Mouse (Mus musculus) layer of hippocampus, postnatal 10 days (tissue): ENCODE results near the gene Klhl23. TPM values are rescaled to one million over a fixed set of nuclear protein-coding genes. Genes with fewer than 3 reads are reported as not detected.
"Not testable (repeated sequence)": the region's sequence is repeated elsewhere in the genome, so short reads cannot be mapped to it uniquely, and the experiment has no call there.

ENCODE experiments used
- DNase-seq, 2 experiments: peaks; one replicate each; pipeline ENCODE4 v3.0.0; 2021; ENCODE audit warnings: low spot score in 2 of 2
- long read RNA-seq: library from polyadenylated mRNA; stranded (forward); transcript quantifications from one replicate; pipeline ENCODE4 v2.0.0, GENCODE M21; 2023
- total RNA-seq, 2 experiments: library from RNA; stranded (reverse); gene quantifications; 2 replicates each; pipeline ENCODE4 v1.2.3; 2021

The Klhl23 gene
- 10 to 100 TPM; 82.6 to 92.2 TPM for total RNA-seq
- long read RNA-seq, full-length matches to known transcripts = 10 of 94 reads
- long read RNA-seq, partial matches to known transcripts = 7 of 94 reads
- long read RNA-seq, other reads (novel, unspliced or antisense) = 77 of 94 reads

GRCm38 (mm10) chr2:69821711-69822110, at the start of gene Klhl23:
Klhl23 (plus strand) TSS chr2:69821944.
- no peak for DNase-seq

- no peak for DNase-seq
These were observed 48.4 kb upstream of the Klhl23 start for GRCm38 (mm10) chr2:69773331-69773730.

DNA sequence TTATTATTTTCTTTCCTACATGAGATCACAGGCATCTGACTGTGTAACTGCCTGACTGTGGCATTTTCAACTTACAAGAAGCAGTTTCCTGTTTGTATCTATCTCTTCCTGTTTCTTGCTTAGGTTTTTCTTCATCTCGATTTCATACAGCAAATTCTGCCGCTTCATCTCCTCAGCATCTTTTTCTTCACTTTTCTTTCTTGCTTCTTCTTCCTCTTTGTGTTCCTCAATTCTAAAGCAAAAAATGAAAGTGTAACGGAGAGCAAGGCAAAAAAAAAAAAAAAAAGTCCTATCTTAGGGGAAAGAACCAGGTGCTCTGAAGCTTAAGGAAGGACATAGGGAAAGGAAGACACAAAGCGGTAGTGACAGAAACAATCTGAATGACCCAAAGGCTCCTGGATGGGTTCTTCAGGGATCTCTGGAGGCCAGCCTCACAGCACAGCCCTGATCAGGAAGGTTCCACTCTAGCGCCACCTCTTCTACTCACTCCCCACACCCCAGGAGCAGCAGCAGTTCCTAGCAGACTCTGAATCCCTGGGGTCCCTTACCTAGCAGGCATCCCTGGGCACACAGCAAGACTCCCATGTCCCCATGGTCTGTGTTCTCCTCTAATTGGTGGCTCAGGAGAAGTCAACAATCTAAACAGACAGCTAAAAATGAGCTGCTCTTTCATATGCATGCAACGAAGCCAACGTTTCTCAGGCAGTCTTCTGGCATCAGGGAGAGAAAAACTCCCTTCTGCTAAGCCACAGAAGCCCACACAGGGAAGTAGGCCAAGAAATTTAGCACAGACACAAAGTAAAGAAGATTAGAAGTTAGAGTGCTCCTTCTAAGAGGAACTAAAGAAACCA, 43.5 kb upstream of the Klhl23 start:
- peak in 1 of 2 experiments; percentile 27 for DNase-seq

DNA sequence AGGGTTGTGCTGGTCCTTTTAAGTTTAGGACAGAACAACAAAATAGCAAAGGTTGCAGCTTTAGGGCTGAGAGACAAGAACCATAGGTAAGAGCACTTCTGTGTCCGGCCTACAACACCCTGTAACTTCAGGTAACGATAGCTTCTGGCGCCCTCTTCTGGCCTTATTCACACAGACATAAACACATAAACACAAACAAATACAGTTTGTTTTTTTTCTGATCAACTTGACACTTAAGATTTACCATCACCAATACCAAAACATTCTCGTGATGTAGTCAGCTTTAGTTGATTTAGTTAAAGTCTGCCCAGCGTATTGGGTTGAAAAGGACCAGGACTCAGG, 42.9 kb upstream of the Klhl23 start:
- peak in 1 of 2 experiments; percentile 15 for DNase-seq

DNA sequence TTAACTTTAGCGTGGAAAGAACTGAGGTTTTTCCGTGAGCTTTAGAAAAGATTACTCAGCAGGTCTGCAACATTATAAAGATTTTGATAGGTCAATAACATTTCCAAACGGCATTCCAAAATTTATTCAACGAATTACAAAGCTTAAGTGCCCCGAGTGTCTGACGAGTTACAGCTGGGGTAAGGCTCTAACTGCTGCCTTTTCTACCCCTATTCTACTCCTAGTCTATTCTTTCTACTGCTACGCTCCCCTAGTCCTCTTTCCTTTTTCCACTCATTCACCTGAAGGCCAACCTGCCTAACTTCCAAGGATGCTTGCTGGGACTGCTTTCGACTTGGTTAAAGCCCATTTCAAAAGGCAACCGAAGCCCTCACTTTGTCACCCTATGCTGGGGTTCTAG, 32.8 kb upstream of the Klhl23 start:
- DNase-seq = no peak

DNA sequence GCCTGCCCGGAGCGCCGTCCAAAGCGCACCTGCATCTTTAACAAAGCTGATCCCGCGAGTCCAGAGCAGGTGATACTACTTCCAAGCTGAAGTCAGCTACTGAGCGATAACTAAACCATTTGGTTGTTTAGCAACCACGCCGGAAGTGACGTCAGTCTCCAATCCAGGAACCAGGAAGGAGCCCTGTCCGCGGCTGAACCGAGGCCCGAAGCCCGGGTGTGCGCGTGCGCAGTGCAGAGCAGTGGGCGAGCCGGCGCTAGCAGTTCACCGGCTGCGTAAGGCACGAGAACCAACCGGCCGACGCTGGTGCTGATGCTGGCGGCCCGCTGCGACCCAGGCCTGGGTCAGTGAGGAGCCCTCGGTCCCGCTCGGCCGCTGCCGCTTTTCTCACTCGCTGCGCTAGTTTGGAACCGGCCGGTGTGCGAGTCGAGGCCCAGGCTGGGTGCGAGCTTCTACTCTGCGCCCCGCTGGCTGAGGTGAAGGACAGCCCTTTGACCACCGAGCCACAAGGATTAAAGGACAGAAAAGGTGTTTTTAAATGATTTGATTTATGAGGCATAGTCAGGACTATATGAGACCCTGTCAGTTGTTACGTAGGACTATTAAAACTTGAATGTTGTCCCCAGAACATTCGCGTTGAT, 32.2 kb upstream of the Klhl23 start, which contains the start of the genes Ccdc173 and Phospho2:
Gene Ccdc173 (minus strand): TSS at position 147 of the 641 bp plus-strand sequence.
Gene Phospho2 (plus strand): TSS at position 195 of the 641 bp plus-strand sequence.
- DNase-seq = peak; percentile 98

DNA sequence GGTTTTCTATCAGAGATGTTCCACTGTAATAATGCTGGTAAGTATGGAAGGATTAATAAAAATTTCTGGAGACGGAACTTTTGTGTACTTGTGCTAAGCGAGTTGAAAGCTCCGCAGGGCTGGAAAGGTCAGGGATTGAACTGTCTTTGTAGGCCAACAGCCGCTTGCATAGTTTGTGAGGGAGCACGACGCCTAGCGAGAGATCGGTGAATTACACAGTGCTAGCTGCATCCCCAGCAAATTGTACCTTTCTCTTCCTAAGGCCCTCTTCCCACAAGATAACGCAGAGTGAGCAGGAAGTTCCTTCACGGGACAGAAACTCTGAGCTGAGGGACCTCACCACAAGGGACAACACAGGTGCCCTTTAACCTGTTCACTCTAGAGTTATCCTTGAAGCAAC, 31.5 kb upstream of the Klhl23 start:
- peak; percentile 88 for DNase-seq

GRCm38 (mm10) chr2:69790722-69791121, 31.0 kb upstream of the Klhl23 start:
- no peak for DNase-seq

DNA sequence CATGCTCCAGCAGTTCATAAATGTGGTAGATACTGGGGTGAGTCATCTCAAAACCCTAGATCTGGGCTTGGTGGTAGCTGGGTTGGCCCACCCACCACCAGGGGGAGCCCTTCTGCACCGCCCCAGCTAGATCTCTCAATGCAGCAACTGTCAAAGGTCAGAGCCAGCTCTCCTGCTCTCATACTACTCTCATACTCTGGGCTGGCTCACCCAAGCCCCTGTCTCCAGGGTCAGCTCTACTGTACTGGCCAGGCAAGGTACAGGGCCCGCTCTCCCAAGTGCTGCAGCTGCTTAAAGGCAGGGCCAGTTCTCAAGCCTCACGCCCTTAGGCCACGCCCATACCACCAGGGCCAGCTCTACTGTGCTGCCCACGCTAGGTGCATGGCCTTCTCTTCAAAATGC, 18.8 kb upstream of the Klhl23 start:
- DNase-seq = peak; percentile 52 to 72

DNA sequence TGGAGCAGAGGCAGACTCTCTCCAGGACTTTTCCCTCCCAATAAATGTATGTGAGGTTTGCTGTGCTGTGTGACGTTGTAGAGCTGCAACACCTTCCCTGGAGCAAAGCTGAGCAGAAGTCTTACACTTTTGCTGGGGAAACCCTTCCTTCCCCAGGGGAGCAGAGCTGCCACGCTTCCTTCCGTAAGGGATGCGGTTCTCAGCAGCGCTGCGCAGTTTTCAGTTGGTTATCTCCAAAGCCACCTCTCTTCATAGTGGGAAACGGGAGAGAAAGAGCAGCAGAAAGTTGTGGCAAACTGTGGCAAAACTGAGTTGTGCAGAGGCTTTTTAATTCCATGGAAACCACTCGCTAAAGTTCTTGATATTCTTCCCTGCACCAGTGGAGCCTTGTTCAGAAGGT, 18.0 kb upstream of the Klhl23 start:
- no peak for DNase-seq

GRCm38 (mm10) chr2:69804663-69805062, 17.1 kb upstream of the Klhl23 start:
- DNase-seq = not testable (repeated sequence)

DNA sequence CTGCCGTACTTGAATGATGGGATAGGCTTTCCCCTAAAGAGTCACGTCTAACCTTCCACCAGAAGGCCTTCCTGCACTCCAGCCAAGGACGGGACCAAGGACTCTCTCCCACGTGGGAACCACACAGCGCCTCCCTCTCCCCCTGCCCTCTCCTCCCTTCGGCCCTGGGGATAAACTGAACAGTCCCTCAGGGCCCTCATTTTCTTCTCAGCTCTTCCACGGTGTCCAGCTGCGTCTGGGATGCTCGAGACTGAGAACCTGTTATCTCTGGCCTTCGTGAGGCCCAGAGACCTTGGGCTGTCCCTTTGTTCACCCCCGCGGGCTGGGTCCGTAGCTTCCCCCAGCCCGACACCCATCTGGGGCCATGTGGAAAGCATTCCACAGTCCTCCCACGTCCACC, 11.6 kb upstream of the Klhl23 start:
- DNase-seq = no peak

DNA sequence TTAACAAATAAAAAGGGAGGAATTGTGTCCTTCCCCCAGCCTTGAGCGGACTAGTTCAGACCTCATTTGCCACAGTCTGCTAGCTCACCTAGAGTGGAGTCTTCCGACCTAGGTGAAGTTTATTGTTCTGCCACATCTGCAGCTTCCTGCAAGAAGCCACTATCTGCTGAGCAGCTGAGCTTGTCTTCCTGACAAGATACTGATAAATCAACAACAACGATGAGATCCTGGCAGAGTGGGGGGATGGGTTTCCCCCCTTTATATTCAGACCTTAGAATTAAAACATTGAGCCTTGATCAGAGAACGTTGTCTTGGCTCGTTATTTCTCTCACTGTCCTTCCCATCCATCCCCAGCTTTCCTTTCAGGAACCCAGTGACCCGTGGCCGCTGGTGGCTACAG, 10.4 kb upstream of the Klhl23 start:
- not testable (repeated sequence) for DNase-seq

DNA sequence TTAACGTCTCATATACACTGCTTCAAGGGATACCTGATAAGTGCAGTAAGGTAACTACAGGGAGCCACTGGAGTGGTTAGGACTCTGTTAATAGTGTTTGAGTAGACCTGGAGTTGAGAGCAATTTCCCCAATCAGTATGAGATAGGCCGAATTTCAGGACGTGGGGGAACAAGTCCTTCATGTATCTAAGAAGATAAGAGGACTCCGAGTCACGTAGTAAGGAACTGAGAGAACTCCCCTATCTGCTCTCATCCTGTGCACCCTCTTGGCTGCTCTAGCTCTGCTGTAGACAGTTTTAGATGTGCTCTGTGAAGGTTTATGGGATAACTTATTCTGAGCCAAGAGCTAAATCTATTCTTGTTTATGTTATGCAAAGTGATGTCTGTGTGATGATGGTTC, 5.2 kb upstream of the Klhl23 start:
- DNase-seq = no peak

DNA sequence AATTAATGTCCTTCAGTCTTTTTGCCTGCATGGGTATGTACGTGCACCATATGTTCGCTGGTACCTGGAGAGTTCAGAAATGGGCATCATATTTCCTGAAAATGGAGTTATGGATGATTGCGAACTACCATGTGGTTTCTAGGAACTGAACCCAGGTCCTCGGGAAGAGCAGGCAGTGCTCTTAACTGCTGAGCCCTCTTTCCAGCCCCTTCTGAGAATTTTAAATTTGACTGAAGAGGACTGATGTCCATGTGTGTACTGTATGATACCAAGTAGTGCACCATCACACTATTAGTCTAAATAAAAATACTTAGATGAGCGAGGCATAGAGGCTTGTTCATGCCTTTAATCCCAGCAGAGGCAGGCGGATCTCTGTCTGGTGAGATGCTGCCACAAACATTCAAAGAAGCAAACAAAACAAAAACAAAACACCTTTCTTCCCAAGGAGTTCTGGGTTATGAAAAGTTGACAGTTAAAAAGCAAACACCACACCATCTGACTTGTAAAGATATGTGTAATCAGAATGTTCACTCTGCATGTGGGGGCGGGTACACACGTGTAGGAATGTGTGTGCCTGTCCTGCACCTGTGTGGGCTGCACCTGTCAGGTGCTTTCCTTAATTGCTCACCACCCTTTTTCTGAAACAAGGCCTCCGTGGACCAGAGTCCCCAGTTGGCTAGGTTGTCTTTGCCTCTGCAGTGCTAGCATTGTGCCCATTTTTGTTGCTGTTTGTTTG, 3.2 kb upstream of the Klhl23 start:
- DNase-seq = no peak

DNA sequence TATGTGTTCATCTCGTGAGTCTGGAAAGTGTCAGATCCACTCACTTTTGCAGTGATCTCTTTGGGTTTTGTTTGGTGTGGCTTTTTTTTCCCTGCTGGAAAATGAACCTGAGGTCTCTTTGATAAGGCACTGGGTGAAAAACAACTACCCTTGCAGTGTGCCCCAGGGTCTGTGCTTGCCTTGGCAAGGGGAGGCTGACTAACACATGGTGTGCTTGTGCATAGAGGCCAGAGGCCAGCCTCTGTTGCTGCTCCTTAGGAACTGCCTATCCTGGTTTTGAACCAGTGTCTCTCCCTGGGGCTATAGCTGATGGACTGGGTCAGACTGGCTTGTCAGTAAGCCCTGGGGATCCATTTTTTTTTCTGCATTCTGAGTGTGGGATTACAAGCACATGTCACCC, 1.5 kb upstream of the Klhl23 start:
- DNase-seq = no peak

GRCm38 (mm10) chr2:69822361-69823128, 801 bp downstream of the Klhl23 start:
- peak; percentile 56 to 68 for DNase-seq

DNA sequence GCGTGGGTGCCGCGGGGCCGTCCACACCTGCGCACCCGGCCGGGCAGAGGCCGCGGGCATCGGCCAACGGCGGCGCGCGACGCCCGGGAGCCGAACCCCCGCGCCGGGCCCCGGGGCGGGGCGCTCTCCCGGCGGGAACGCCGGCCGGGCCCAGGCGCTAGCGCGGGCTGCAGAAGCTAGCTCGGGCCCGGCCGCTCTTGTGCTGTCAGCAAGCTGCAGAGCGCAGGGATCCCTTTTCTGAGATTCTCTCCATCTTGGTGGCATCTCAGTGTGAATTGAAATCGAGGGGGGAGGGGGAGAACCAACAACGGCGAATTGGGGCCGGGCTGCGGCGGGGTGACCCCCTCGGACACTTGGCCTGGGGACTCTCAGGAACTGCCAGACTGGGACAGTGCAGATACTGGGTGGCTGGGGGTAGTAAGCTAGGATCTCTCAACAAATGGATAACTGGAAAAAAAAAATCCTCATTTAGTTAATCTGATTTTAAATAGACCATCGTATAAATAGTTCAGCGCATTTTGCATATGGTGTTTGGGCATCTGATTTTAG, 1.5 kb downstream of the Klhl23 start:
- peak; percentile 54 to 59 for DNase-seq

GRCm38 (mm10) chr2:69825898-69826297, 4.2 kb downstream of the Klhl23 start:
- DNase-seq = no peak

GRCm38 (mm10) chr2:69826380-69826779, 4.6 kb downstream of the Klhl23 start:
- peak in 1 of 2 experiments; percentile 27 for DNase-seq
